Mouse (Mus musculus) liver, embryonic 11.5 days (tissue): ENCODE measurements around the gene Snx9. TPM values are rescaled to one million over a fixed set of nuclear protein-coding genes. Genes with fewer than 3 reads are reported as not detected.

ENCODE experiments used
- ATAC-seq: fragments of 200-750 bp; cut with Nextera tagmentation; replicated peaks from 2 replicates; pipeline ENCODE4 v1.8.0; 2017; ENCODE audit warnings: moderate number of reproducible peaks, mild to moderate bottlenecking, moderate TSS enrichment, moderate library complexity; ENCODE audit not compliant: low FRiP score
- DNase-seq: peaks from one replicate; pipeline ENCODE4 v3.0.0-alpha.2; 2017; ENCODE audit warnings: low spot score
- H3K27ac ChIP-seq: fragments of 300-500 bp; sonication (generic); 2 replicates; pipeline ENCODE4 v1.5.1; 2014; ENCODE audit warnings: mild to moderate bottlenecking, low read depth, low read length, control low read depth
- H3K27me3 ChIP-seq: fragments of 300-500 bp; sonication (generic); replicated peaks from 2 replicates; pipeline ENCODE4 v1.6.1; 2014; ENCODE audit warnings: low read length, mixed read lengths; ENCODE audit not compliant: control insufficient read depth, insufficient read depth
- H3K36me3 ChIP-seq: fragments of 300-500 bp; sonication (generic); 2 replicates; pipeline ENCODE4 v1.6.1; 2014; ENCODE audit warnings: mild to moderate bottlenecking, low read length, moderate library complexity, mixed read lengths; ENCODE audit not compliant: control insufficient read depth, insufficient read depth
- H3K4me1 ChIP-seq: fragments of 300-500 bp; sonication (generic); replicated peaks from 2 replicates; pipeline ENCODE4 v1.6.1; 2014; ENCODE audit warnings: low read length, mixed read lengths; ENCODE audit not compliant: control insufficient read depth, insufficient read depth
- H3K4me2 ChIP-seq: fragments of 300-500 bp; sonication (generic); 2 replicates; pipeline ENCODE4 v1.6.1; 2014; ENCODE audit warnings: mild to moderate bottlenecking, control low read depth, moderate library complexity
- H3K4me3 ChIP-seq: fragments of 300-500 bp; sonication (generic); 2 replicates; pipeline ENCODE4 v1.5.1; 2014; ENCODE audit warnings: low read depth, low read length, control low read depth
- H3K9ac ChIP-seq: fragments of 300-500 bp; sonication (generic); 2 replicates; pipeline ENCODE4 v1.6.1; 2014; ENCODE audit warnings: low read depth, low read length, control low read depth
- H3K9me3 ChIP-seq: fragments of 300-500 bp; sonication (generic); 2 replicates; pipeline ENCODE4 v1.6.1; 2016; ENCODE audit warnings: low read length, inconsistent platforms, mixed read lengths; ENCODE audit not compliant: control insufficient read depth
- WGBS: fragments of 180-500 bp; shearing (Covaris S2); extraction: QIAGEN DNeasy Blood & Tissue Kit; methylation state at CpG from one replicate; pipeline ENCODE4 v1.1.7; 2014; 5-methylcytosine and 5-hydroxymethylcytosine counted together
- polyA plus RNA-seq: library from polyadenylated mRNA; unstranded; fragments of >200 nt; fragmentation: Nextera tagmentation; extraction: Ambion mirVana; gene quantifications from 2 replicates; pipeline ENCODE4 v1.2.1, GENCODE M21; 2014

Snx9 gene
- polyA plus RNA-seq, 1 experiment from 2014 or later = 31.2 TPM

DNA sequence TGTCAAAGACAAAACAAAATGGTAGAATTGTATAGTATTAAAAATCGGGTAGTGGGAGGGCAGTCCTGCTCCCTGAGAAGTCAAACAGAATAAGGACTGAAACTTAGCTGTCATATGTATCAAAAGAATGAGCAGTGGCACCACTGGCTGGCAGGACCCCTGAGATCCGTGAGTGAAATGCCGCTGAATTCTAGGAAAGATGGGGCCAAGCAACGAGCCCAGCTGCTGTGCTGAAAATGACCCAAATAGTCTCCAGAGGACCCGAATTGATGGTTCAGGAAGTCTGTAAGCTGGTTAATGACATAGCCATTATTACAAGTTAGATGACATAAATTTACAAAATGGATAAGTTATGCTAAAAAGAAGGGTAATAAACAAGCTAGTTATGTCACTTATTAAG lies 42.2 kb upstream of the Snx9 start:
- DNase-seq (no peak), ATAC-seq (no peak)
- Histone ChIP-seq H3K27ac (peak overlapping the region; percentile 68), H3K4me3 (peak overlapping the region; percentile 40), H3K4me1 (peaks cover 51% of the 10 kb centered on the region), H3K9me3 (no peaks in the 10 kb centered on the region), H3K9ac (peak overlapping the region; percentile 66), H3K27me3 (no peaks in the 10 kb centered on the region), H3K36me3 (no peaks in the 10 kb centered on the region), H3K4me2 (peak overlapping the region; percentile 69)
- 57% methylated on average over 5 of the region's 5 CpGs for WGBS

DNA sequence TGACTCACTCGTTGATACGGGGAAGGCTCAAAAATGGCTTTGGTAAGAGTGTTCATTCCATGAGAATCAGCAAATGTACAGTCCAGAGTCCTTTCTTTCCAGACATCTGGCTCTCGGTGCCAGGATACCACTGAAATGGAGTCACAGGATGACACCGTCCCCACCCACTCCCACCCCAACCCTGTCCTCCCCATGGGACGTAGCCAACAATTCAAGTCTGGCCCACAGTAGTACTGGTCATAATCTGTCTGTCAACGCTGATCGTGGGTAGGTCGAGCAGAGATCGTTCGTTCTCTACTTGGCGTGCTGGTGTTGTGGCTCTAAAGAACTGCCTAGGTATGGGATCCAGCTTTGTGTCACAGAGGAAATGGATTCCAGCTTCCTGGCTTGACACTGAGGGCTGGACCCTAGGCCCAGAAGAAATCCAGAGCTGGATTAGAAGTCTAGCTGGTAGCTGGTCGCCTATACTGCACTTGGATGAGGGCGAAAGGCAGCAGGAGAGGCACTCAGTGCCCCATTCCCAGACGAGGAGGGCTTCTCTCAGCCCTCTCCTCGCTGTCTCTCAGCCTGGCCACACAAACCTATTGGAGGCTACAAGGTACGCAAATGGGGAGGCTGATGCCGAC lies 41.6 kb upstream of the Snx9 start:
- H3K9me3 ChIP-seq = no peaks in the 10 kb centered on the region
- DNase-seq (no peak), ATAC-seq (no peak)
- peak overlapping the region; percentile 50 for H3K9ac ChIP-seq
- H3K4me2 ChIP-seq = peak overlapping the region; percentile 69
- no peaks in the 10 kb centered on the region for H3K36me3 ChIP-seq
- no peaks in the 10 kb centered on the region for H3K27me3 ChIP-seq
- 68% methylated on average over 17 of the region's 17 CpGs for WGBS
- peaks cover 48% of the 10 kb centered on the region for H3K4me1 ChIP-seq
- H3K27ac ChIP-seq = peak overlapping the region; percentile 49
- H3K4me3 ChIP-seq = peak overlapping the region; percentile 40

DNA sequence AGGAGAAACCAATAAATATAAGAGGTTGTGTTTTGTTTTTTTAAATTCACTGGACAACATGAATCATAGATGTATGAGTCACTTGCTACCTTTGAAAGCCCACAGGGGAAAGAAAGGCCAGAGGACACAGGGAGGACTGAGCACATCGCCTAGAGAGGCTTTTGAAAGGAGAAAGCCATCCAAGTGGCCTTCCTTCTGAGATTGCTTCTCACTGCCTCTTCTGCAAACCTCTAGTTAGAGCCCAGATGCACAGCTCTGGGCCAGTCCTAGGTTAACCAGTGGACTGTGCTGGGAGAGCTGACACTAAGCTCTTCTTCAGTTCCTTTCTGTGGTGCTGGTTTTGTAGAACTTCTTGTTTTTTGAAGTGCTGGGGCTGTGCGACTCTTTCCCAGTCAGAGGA lies 40.9 kb upstream of the Snx9 start:
- no peak for ATAC-seq
- Histone ChIP-seq H3K27ac (no peak overlapping the region; the same call in 1 of the 2 replicates), H3K4me3 (no peak overlapping the region), H3K9me3 (no peaks in the 10 kb centered on the region), H3K36me3 (no peaks in the 10 kb centered on the region), H3K4me2 (peak overlapping the region; percentile 51), H3K4me1 (peaks cover 48% of the 10 kb centered on the region), H3K9ac (peak overlapping the region; percentile 41; the same call in 1 of the 2 replicates), H3K27me3 (no peaks in the 10 kb centered on the region)
- DNase-seq = no peak
- WGBS = 76% methylated on average over 2 of the region's 2 CpGs

DNA sequence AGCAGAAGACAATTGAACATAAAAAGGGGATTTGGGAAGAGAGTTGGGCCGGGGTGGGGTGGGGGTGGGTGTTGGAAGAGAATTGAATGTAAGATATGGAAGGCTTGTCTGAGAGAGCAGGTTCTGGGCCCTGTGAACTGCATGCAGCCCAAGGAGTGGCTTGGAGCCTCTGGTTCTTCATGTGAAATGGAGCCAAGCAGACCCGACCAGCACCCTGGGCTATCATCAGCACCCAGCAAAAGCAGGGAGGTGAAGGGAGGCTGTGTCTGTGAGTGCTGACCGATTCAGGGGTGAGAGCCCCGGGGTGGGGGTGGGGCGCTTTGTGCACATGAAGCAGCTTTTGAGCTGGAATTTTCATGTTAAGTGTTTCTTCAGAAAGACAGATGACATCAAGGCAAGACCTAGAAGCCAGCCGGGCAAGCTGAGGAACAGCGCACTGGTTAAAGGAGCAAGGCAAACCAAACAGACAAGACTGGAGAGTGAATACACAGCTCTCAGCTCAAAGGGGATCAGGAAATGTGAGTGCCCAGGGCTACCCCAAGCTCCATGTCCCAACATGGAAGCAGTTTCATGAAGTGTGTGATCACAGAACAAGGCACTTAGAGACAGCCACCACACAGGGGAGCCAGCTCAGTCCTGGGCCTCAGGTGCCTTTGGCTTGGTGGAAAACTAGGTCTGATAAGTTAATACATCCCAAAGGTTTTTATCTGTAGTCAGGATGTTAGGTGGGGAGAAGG lies 40.1 kb upstream of the Snx9 start:
- H3K9me3 ChIP-seq = no peaks in the 10 kb centered on the region
- peak overlapping the region; percentile 51 for H3K4me2 ChIP-seq
- no peaks in the 10 kb centered on the region for H3K36me3 ChIP-seq
- ATAC-seq = no peak
- DNase-seq = no peak
- peak overlapping the region; percentile 40; the same call in 1 of the 2 replicates for H3K9ac ChIP-seq
- WGBS = 63% methylated on average over 7 of the region's 7 CpGs
- H3K4me3 ChIP-seq = peak overlapping the region; percentile 1; the same call in 1 of the 2 replicates
- H3K27me3 ChIP-seq = no peaks in the 10 kb centered on the region
- H3K27ac ChIP-seq = peak overlapping the region; percentile 32; the same call in 1 of the 2 replicates
- peaks cover 48% of the 10 kb centered on the region for H3K4me1 ChIP-seq

DNA sequence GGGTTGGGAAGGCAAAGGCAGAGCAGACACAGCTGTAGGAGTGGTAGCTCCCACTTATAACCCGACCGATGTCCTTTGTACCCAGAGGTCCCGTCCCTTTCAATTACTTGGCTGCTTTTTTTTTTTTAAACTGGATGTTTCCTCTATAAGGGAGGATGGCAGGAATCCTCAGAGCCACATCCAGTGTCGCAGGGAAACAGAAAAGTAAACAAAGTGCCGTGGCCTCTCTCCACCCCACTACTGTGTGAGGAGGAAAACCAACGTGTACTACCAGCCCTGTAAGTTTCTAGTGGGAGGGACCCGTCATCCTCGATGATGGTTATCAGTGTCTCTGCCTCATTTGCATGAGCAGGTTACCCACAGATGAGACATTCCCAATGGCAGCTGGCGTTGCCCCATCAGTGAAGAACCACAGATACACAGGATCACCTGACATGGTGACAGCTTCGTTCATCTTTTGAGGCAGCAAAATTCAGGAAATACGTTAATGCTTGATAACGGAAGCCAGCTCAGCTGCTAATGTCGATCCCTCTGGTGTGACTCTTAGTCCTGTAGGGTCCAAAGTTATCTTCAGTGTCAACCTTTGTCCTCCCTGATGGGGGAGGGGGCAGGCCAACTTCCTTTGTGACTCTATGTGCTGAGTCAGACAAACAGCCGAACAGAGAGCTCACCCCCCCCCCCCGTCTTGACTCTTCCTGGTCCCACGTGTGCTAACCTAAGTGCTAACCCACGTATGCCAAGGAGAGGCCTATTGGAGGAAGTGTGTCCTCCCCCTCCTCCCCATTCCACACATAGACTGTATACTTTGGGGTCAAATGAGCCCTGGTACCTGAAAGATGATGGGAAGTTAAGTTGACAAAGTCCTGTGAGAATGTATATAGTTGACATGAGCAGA lies 39.1 kb upstream of the Snx9 start:
- no peak overlapping the region for H3K27ac ChIP-seq
- DNase-seq (no peak), ATAC-seq (0 out of 2 replicates have a peak, but pooled peaks have one; percentile 9)
- H3K27me3 ChIP-seq = no peaks in the 10 kb centered on the region
- H3K9ac ChIP-seq = no peak overlapping the region
- H3K9me3 ChIP-seq = no peaks in the 10 kb centered on the region
- WGBS = 36% methylated on average over 17 of the region's 17 CpGs
- H3K4me3 ChIP-seq = no peak overlapping the region
- peak overlapping the region; percentile 11 for H3K4me2 ChIP-seq
- H3K4me1 ChIP-seq = peaks cover 43% of the 10 kb centered on the region
- H3K36me3 ChIP-seq = no peaks in the 10 kb centered on the region

DNA sequence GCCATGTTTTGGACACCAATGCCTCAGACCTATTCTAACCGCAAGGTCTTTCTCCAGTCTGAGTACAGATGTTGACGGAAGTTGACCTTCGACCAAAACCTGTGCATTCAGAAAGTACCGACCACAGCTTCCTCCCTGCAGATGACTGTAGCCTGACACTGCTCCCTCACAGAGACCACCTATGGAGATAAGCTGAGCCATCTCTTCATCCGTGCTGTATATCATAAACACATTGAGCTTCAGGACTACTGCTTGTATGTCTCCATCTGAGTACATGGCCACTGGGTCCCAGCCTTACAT lies 38.5 kb upstream of the Snx9 start:
- no peak for ATAC-seq
- no peak overlapping the region for H3K9ac ChIP-seq
- no peaks in the 10 kb centered on the region for H3K36me3 ChIP-seq
- H3K4me1 ChIP-seq = peaks cover 43% of the 10 kb centered on the region
- H3K27me3 ChIP-seq = no peaks in the 10 kb centered on the region
- no peaks in the 10 kb centered on the region for H3K9me3 ChIP-seq
- no peak overlapping the region for H3K4me3 ChIP-seq
- 50% methylated on average over 5 of the region's 5 CpGs for WGBS
- no peak for DNase-seq
- no peak overlapping the region for H3K27ac ChIP-seq
- H3K4me2 ChIP-seq = no peak overlapping the region

DNA sequence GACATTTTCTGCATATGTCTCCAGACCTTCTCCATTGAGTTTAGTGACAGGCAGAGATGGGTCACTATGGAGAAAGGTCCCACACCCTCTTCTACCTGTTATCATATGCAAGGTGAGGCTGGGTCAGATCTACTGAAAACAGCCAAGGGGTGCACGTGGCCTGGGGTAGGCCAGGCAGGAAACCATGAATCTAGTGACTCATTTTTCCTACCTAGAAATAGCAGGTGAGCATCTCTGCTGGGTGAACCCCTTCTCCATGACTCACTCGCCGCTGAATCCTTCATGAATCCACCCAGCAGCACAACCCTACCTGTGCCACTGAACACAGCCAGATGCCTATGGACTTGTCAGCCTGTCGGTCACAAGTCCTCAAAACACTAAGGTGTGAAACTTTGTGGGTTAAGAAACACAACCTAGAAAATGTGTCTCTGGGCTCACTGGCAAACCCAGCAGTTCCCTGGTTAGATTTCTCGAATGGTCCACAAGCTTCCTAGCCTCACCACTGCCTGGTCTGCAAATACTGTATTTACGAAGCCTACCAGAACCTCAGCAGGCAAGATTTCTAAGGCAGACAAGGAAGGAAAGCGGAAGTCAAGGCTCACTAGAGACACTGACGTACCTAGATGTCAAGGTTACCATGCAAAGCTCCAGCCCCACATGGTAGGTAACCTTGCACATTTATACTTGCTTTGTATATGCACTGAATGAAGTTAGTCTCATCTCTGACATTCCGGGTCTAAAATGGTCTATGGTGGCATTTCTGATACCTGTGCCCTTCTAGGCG lies 37.7 kb upstream of the Snx9 start:
- 82% methylated on average over 10 of the region's 10 CpGs for WGBS
- Histone ChIP-seq H3K4me1 (peaks cover 37% of the 10 kb centered on the region), H3K27ac (no peak overlapping the region), H3K27me3 (no peaks in the 10 kb centered on the region), H3K36me3 (no peaks in the 10 kb centered on the region), H3K9ac (no peak overlapping the region), H3K9me3 (no peaks in the 10 kb centered on the region), H3K4me3 (no peak overlapping the region), H3K4me2 (no peak overlapping the region)
- no peak for ATAC-seq
- no peak for DNase-seq
